Mouse (Mus musculus): ENCODE data around the gene B3galt5. TPM values are rescaled to one million over a fixed set of nuclear protein-coding genes. Genes with fewer than 3 reads are reported as not detected.

B3galt5 gene
- total RNA-seq (2012; rRNA removed), result 0.05 TPM in 1 of 2 replicates, not detected in the other

GRCm38 (mm10) chr16:96235366-96235970, at the start of gene B3galt5:
TSS of gene B3galt5 (plus strand) at chr16:96235801.
- in situ Hi-C loops (cut with MboI; ENCODE audit: low sequenced_read_pairs in 2 of 2, unreplicated experiment in 2 of 2), result no loop called here
- Histone ChIP-seq H3K9me3 (ENCODE audit: control insufficient read depth, insufficient read depth, low read depth, low read length) (no peaks in the 10 kb centered on the region), H3K36me3 (ENCODE audit: control insufficient read depth, insufficient read depth, low read length, poor library complexity, severe bottlenecking) (no peaks in the 10 kb centered on the region), H3K4me1 (ENCODE audit: control insufficient read depth in 2 of 2, insufficient read depth in 2 of 2, low read length in 2 of 2, poor library complexity in 1 of 2) (no peaks in the 10 kb centered on the region), H3K27ac (ENCODE audit: insufficient read depth, low read depth, low read length, poor library complexity, severe bottlenecking) (no peak within 1 kb of the TSS), H3K9ac (ENCODE audit: insufficient read depth, low read depth, low read length, poor library complexity, severe bottlenecking) (no peak within 1 kb of the TSS), H3K4me3 (ENCODE audit: insufficient read depth in 1 of 2, low read depth in 1 of 2, low read length in 2 of 2, poor library complexity in 1 of 2, severe bottlenecking in 1 of 2) (no peak within 1 kb of the TSS)
- no peak for TF ChIP-seq ZC3H11A (IDR thresholded peaks at IDR 0.05; ENCODE audit: borderline replicate concordance, low read depth, low read length)
- no peak for TF ChIP-seq HCFC1 (IDR thresholded peaks at IDR 0.05; ENCODE audit: borderline replicate concordance, insufficient read depth, low read length)
- TF ChIP-seq ZNF384 (IDR thresholded peaks at IDR 0.05; ENCODE audit: low read depth, low read length), result no peak
- no peak for TF ChIP-seq MAFK (IDR thresholded peaks at IDR 0.05; ENCODE audit: insufficient read depth, low read depth, low read length)
- TF ChIP-seq CHD2 (IDR thresholded peaks at IDR 0.05; ENCODE audit: low read depth, low read length), result no peak
- DNase-seq (ENCODE audit: low read depth, low spot score), result no peak

- TF ChIP-seq CHD2 (IDR thresholded peaks at IDR 0.05; ENCODE audit: low read depth, low read length) (no peak), HCFC1 (IDR thresholded peaks at IDR 0.05; ENCODE audit: borderline replicate concordance, insufficient read depth, low read length) (no peak), ZNF384 (IDR thresholded peaks at IDR 0.05; ENCODE audit: low read depth, low read length) (no peak)
- Histone ChIP-seq H3K9ac (ENCODE audit: insufficient read depth, low read depth, low read length, poor library complexity, severe bottlenecking) (no peak overlapping the region), H3K36me3 (ENCODE audit: control insufficient read depth, insufficient read depth, low read length, poor library complexity, severe bottlenecking) (no peaks in the 10 kb centered on the region), H3K4me1 (ENCODE audit: control insufficient read depth in 2 of 2, insufficient read depth in 2 of 2, low read length in 2 of 2, poor library complexity in 1 of 2) (0 out of 4 replicates have a peak, but pooled peaks cover 0 to 2% of the 10 kb centered on the region in 2 experiments), H3K4me3 (ENCODE audit: insufficient read depth in 1 of 2, low read depth in 1 of 2, low read length in 2 of 2, poor library complexity in 1 of 2, severe bottlenecking in 1 of 2) (no peak overlapping the region), H3K9me3 (ENCODE audit: control insufficient read depth, insufficient read depth, low read depth, low read length) (no peaks in the 10 kb centered on the region), H3K27ac (ENCODE audit: insufficient read depth, low read depth, low read length, poor library complexity, severe bottlenecking) (no peak overlapping the region)
- in situ Hi-C loops (cut with MboI; ENCODE audit: low sequenced_read_pairs in 2 of 2, unreplicated experiment in 2 of 2), result no loop called here
- DNase-seq (ENCODE audit: low read depth, low spot score), result no peak
Observed at GRCm38 (mm10) chr16:96187619-96188018, 48.0 kb upstream of the B3galt5 start.

DNA sequence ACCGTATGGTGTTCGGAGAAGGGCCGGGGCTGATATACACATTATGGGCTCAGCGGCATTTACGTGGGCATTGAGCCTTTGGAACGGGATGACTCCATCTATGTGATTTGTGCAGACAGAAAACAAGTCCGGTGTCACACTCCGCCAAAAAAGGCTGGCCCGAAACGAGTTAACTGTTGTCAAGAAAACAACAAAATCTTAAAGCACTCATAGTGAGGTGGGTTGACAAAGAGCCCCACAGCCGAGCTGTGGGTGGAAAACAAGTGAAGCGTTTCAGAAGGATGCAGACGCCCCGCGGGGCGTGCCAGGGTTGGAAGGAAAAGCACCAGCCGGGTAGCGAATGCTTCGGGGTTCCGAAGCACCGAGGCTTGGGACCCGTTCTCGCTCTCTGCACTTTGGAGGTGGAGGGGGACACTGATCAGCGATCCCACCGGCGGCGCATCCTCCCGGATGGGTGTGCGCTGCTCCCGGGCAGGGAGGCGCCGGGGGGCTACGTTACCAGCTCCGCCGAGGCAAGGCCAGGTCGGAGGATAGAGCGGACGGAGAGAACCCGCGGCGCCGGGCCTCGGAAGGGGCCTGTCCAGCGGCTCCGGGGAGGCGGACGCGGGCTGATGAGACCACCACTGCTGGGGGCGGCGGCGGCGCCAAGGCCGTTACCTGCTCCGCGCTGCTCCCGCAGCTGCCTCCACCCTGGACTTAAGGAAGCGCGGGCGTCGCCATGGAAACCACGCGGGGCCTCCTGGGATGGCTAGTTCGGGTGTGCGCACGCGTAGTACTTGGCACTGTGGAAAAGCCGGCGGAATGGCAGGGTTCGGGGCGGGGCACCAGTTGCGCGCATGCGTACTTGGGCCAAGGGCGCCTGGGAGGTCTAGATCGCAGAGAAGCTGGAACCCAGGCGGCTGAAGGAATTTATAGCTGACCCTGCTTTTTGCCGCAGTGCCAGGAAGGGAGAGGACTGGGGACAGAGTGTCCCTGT, 43.8 kb upstream of the B3galt5 start, which contains the start of gene Lca5l:
TSS of gene Lca5l (minus strand) at position 741 of the 976 bp plus-strand sequence.
- peak; percentile 99 for DNase-seq (ENCODE audit: low read depth, low spot score)
- Histone ChIP-seq H3K27ac (ENCODE audit: insufficient read depth, low read depth, low read length, poor library complexity, severe bottlenecking) (no peak within 1 kb of the TSS), H3K9ac (ENCODE audit: insufficient read depth, low read depth, low read length, poor library complexity, severe bottlenecking) (peak within 1 kb of the TSS; percentile 75), H3K36me3 (ENCODE audit: control insufficient read depth, insufficient read depth, low read length, poor library complexity, severe bottlenecking) (no peaks in the 10 kb centered on the region), H3K9me3 (ENCODE audit: control insufficient read depth, insufficient read depth, low read depth, low read length) (no peaks in the 10 kb centered on the region), H3K4me1 (ENCODE audit: control insufficient read depth in 2 of 2, insufficient read depth in 2 of 2, low read length in 2 of 2, poor library complexity in 1 of 2) (0 out of 4 replicates have a peak, but pooled peaks cover 0 to 2% of the 10 kb centered on the region in 2 experiments), H3K4me3 (ENCODE audit: insufficient read depth in 1 of 2, low read depth in 1 of 2, low read length in 2 of 2, poor library complexity in 1 of 2, severe bottlenecking in 1 of 2) (peak within 1 kb of the TSS; percentile 80 to 93)
- no peak for TF ChIP-seq CHD2 (IDR thresholded peaks at IDR 0.05; ENCODE audit: low read depth, low read length)
- TF ChIP-seq MAFK (IDR thresholded peaks at IDR 0.05; ENCODE audit: insufficient read depth, low read depth, low read length), result 0 out of 2 replicates have a peak, but pooled peaks have one; percentile 27
- no peak for TF ChIP-seq ZC3H11A (IDR thresholded peaks at IDR 0.05; ENCODE audit: borderline replicate concordance, low read depth, low read length)
- no peak; the same call in 1 of the 2 replicates for TF ChIP-seq HCFC1 (IDR thresholded peaks at IDR 0.05; ENCODE audit: borderline replicate concordance, insufficient read depth, low read length)
- in situ Hi-C loops (cut with MboI; ENCODE audit: low sequenced_read_pairs in 2 of 2, unreplicated experiment in 2 of 2), result no loop called here

GRCm38 (mm10) chr16:96199913-96200701, 35.5 kb upstream of the B3galt5 start, which contains the start of gene Sh3bgr:
TSS of gene Sh3bgr (plus strand) at chr16:96200450.
- H3K4me3 ChIP-seq (ENCODE audit: insufficient read depth in 1 of 2, low read depth in 1 of 2, low read length in 2 of 2, poor library complexity in 1 of 2, severe bottlenecking in 1 of 2), result peak within 1 kb of the TSS; percentile 54 to 56
- DNase-seq (ENCODE audit: low read depth, low spot score), result peak; percentile 62
- peak within 1 kb of the TSS; percentile 64 for H3K9ac ChIP-seq (ENCODE audit: insufficient read depth, low read depth, low read length, poor library complexity, severe bottlenecking)
- peaks cover 0 to 4% of the 10 kb centered on the region in 2 experiments; a peak in 1 of 4 replicates for H3K4me1 ChIP-seq (ENCODE audit: control insufficient read depth in 2 of 2, insufficient read depth in 2 of 2, low read length in 2 of 2, poor library complexity in 1 of 2)
- no peak for TF ChIP-seq MAFK (IDR thresholded peaks at IDR 0.05; ENCODE audit: insufficient read depth, low read depth, low read length)
- TF ChIP-seq HCFC1 (IDR thresholded peaks at IDR 0.05; ENCODE audit: borderline replicate concordance, insufficient read depth, low read length), result no peak
- TF ChIP-seq ZC3H11A (IDR thresholded peaks at IDR 0.05; ENCODE audit: borderline replicate concordance, low read depth, low read length), result no peak
- no peak for TF ChIP-seq ZNF384 (IDR thresholded peaks at IDR 0.05; ENCODE audit: low read depth, low read length)
- TF ChIP-seq CHD2 (IDR thresholded peaks at IDR 0.05; ENCODE audit: low read depth, low read length), result no peak
- H3K9me3 ChIP-seq (ENCODE audit: control insufficient read depth, insufficient read depth, low read depth, low read length), result no peaks in the 10 kb centered on the region
- H3K36me3 ChIP-seq (ENCODE audit: control insufficient read depth, insufficient read depth, low read length, poor library complexity, severe bottlenecking), result no peaks in the 10 kb centered on the region
- H3K27ac ChIP-seq (ENCODE audit: insufficient read depth, low read depth, low read length, poor library complexity, severe bottlenecking), result no peak within 1 kb of the TSS
- in situ Hi-C loops (cut with MboI; ENCODE audit: low sequenced_read_pairs in 2 of 2, unreplicated experiment in 2 of 2), result no loop called here
